Mouse (Mus musculus) embryonic fibroblast, embryonic 13.5 days (primary cell): ENCODE data around the gene Acer1. TPM values are rescaled to one million over a fixed set of nuclear protein-coding genes. Genes with fewer than 3 reads are reported as not detected.

Source experiments
- H3K27ac ChIP-seq: 2 replicates; pipeline ENCODE4 v1.5.1; 2012; ENCODE audit warnings: low read length, control low read depth, inconsistent platforms; ENCODE audit not compliant: insufficient read depth
- H3K4me1 ChIP-seq: 2 replicates; pipeline ENCODE4 v1.6.1; 2011; ENCODE audit warnings: low read length; ENCODE audit not compliant: control insufficient read depth, insufficient read depth
- H3K4me3 ChIP-seq: 2 replicates; pipeline ENCODE4 v1.5.1; 2011; ENCODE audit warnings: mild to moderate bottlenecking, control low read depth, low read length; ENCODE audit not compliant: insufficient read depth
- CTCF ChIP-seq: IDR thresholded peaks from 2 replicates; pipeline ENCODE4 v1.5.1; 2011; ENCODE audit warnings: mild to moderate bottlenecking, control low read depth, low read length, moderate library complexity, borderline replicate concordance; ENCODE audit not compliant: insufficient read depth
- POLR2A ChIP-seq: IDR thresholded peaks from 2 replicates; pipeline ENCODE4 v1.6.1; 2011; ENCODE audit warnings: low read depth, mild to moderate bottlenecking, control low read depth, low read length, moderate library complexity
- polyA plus RNA-seq: library from polyadenylated mRNA; stranded (reverse); fragments of >200 nt; gene quantifications from 2 replicates; pipeline ENCODE4 v1.2.4, GENCODE M21; 2011; ENCODE audit warnings: low read depth; ENCODE audit not compliant: missing spikeins, insufficient read length

Acer1 gene
- polyA plus RNA-seq, 1 experiment = not detected

DNA sequence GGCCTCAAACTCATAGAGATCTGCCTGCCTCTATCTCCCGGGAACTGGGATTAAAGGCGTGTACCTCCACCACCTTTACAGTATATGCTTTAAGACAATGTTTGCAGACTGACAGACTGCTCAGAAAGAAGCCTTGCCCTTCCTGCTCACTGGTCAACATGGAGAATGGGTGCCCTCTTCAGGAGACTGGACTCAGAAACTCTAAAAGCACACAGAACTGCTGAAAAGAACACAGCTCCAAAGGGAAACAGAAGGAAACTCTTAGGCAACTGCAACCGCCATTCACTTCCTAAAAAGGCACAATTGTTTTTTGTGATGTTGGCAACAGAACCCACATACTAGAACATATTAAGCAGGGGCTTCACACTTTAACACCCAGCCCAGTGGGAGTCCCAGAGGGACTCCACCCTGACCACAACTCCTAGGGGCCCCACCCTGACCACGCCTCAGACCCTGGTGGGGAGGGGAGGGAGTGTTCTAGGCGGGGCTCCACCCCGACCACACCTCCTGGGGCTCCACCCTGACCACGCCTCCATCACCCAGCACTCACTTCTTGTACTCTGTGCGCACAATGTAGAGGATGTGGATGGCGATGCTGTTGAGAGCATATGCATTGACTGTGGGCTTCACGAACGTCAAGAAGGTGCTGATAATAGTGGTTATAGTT is 24.0 kb downstream of the Acer1 start:
- H3K4me3 ChIP-seq = no peak overlapping the region
- TF ChIP-seq CTCF = no peak
- TF ChIP-seq POLR2A = no peak
- H3K4me1 ChIP-seq = no peaks in the 10 kb centered on the region; the same call in 1 of the 2 replicates
- H3K27ac ChIP-seq = no peak overlapping the region

DNA sequence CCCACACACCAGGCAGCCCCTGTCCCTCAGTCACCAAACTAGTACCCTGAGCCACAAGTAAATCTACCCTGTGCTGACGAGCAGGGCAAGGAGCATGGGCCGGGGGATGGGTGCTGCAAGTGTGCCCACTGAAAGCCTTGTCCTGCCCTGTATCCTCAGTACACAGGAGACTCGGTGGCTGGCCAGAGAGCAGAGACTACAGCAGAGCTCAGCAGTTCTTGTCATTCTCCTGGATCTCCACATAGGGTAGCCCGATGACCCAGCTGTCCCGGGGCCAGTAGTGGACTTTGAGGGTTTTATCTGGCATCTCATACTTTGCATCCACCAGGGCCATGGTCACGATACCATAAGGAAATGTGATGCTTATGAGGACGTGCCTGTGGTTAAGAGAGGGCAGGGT is 27.1 kb downstream of the Acer1 start:
- no peak overlapping the region for H3K27ac ChIP-seq
- TF ChIP-seq CTCF = no peak
- TF ChIP-seq POLR2A = no peak
- H3K4me3 ChIP-seq = no peak overlapping the region
- no peaks in the 10 kb centered on the region; the same call in 1 of the 2 replicates for H3K4me1 ChIP-seq

DNA sequence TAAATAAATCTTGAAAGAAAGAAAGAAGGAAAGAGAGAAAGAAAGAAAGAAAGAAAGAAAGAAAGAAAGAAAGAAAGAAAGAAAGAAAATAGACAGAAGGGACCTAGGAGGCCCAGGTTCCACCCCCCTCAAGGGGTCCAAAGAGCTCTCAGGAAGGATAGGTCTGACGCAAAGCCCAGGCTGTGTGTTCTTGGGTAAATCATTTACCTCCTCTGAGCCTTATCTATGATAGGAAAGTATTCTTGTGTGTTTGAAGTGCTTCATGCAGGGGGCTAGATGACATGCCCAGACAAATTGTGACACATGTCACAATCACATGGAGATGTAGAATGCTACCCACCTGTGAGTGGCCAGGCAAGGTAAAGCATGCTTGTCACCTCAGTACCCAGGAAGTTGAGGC is 29.3 kb downstream of the Acer1 start:
- Histone ChIP-seq H3K4me3 (no peak overlapping the region), H3K27ac (no peak overlapping the region), H3K4me1 (no peaks in the 10 kb centered on the region)
- TF ChIP-seq POLR2A = no peak
- no peak for TF ChIP-seq CTCF

DNA sequence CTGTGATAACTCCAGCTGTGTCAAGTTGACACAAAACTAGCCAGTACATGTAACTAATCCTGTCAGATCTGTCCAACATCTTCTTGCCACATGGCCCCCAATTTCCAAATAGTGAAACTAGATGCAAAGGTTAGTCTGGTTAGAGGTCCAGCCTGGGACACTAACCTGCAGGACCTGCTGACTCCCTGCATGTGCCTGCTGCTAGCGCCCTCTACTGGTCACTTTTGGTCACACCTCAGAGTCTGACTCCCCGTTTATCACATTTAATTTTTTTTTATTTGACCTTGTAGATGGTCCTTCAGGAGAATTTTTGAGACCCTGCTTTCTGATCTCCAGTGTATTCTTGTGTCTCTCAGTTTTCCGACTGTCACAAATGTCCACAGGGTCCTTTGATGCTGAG is 31.0 kb downstream of the Acer1 start:
- TF ChIP-seq CTCF = peak; percentile 83
- no peak for TF ChIP-seq POLR2A
- H3K4me3 ChIP-seq = no peak overlapping the region
- H3K4me1 ChIP-seq = no peaks in the 10 kb centered on the region
- H3K27ac ChIP-seq = no peak overlapping the region

DNA sequence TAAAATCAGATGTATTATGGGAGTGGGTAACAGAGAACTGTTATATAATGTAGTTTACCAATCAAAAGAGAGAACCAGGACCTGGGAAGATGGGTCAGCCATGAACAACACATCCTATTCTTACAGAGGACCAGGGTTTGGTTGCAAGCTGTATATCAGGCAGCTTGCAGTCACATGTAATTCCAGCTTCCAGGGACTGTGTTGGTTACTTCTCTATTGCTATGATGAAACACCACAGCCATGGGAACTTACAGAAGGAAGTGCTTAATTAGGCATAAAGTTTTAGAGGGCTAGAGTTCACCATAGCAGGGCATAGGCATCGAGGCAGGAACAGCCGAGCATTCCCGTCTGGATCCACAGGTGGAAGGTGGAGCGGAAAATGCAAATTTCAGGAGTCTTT is 43.2 kb downstream of the Acer1 start:
- no peaks in the 10 kb centered on the region for H3K4me1 ChIP-seq
- H3K27ac ChIP-seq = no peak overlapping the region
- no peak for TF ChIP-seq CTCF
- TF ChIP-seq POLR2A = no peak
- H3K4me3 ChIP-seq = no peak overlapping the region

DNA sequence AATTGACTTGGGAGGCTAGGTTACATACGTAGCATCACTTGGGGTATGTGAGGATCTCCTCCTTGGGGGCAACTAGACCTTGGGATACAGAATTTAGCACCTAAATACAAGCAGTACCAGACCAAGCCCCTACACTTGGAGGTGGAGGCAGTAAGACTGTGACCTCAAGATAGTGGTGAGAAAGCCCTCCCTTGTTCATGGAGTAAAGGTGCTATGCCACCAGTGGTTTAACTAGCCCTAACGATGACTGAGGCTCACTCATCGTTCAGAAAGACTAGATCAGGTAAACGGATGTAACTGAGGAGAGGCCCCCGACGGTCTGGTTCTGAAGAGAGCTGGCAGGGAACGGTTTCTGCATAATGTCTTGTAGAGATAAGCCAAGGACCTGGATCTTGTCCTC is 45.2 kb downstream of the Acer1 start:
- Histone ChIP-seq H3K4me3 (no peak overlapping the region), H3K27ac (no peak overlapping the region), H3K4me1 (0 out of 2 replicates have a peak, but pooled peaks cover 2% of the 10 kb centered on the region)
- TF ChIP-seq POLR2A = no peak
- TF ChIP-seq CTCF = no peak

DNA sequence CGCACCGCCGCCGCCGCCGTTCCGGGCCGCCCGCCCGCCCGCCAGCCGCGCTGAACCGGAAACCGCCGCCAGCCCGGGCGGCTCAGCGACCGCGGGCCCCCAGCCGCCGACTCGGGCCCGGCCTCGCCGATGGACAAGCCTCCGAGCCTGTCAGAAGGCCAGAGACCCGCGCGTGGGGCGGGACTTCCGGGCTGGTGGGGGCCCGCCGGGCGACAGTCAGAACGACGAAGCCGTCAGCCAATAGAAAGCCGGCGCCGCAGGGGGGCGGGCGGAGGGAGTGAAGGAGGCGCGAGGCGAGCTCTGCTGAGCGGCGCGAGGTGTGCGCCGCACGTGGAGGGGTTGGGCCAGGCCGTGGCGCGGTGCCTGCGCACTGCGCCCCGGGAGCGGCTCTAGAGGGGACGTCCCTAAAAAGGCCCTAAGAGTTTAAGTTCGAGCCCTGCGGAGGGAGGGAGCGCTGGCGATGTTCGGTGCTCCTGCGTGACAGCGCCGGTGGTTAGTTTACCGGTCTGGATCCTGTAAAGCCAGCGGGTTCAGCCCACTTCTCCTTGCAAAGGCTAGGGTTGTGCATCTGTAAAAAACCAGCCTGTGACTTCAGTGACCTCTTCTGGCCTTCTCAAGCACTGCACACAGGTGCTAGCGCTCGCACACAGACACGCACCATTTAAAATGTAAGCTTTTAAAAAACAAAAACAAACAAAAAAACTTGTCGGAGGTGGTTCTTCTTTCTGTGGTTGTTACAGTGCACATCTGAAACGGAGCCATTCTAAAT is 46.4 kb downstream of the Acer1 start, which contains the start of gene Mllt1:
Mllt1 (minus strand) TSS at position 53 of the 769 bp plus-strand sequence.
- peak within 1 kb of the TSS; percentile 77 for H3K4me3 ChIP-seq
- TF ChIP-seq CTCF (peak; percentile 50; the same call in 1 of the 2 replicates), POLR2A (no peak)
- H3K4me1 ChIP-seq = 0 out of 2 replicates have a peak, but pooled peaks cover 2% of the 10 kb centered on the region
- H3K27ac ChIP-seq = no peak within 1 kb of the TSS

DNA sequence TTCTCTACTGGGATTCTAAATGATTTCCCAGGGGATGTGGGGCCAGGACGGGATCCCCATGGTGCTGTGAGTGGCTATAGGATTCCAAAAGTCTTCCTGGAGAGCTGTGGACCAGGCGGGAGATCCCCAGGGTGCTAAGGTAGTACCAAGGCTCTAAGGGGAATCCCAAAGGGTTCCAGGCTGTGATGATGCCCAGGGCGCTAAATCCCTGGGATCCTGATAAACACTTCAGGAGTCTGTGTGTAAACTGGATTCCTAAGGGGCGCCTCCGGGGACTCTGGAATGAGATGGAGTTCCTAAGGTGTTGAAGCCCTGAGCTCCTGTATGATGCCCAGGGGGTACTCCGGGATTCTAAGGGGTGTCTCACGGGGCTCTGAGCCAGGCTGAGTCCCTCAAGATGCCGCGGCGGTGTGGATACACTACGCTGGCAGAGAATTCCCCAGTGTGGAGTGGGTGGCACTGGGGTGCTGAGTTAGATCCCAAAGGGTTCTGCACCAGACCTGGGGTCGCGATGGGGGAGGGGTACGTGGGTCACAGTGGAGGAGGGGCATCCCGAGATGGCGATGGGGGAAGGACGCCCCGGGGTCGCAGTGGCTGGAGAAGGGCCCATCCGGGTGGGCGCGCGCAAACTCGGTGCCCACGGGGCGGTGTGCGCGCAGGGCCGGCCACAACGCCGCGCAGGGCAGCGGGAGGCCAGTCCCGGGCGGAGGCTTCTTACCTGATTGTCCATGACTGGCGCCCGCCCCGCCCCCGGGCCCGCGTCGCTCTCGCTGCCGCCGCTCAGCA is 47.2 kb downstream of the Acer1 start:
- no peak for TF ChIP-seq POLR2A
- no peak for TF ChIP-seq CTCF
- Histone ChIP-seq H3K4me3 (peak overlapping the region; percentile 77), H3K4me1 (0 out of 2 replicates have a peak, but pooled peaks cover 2% of the 10 kb centered on the region), H3K27ac (no peak overlapping the region)

DNA sequence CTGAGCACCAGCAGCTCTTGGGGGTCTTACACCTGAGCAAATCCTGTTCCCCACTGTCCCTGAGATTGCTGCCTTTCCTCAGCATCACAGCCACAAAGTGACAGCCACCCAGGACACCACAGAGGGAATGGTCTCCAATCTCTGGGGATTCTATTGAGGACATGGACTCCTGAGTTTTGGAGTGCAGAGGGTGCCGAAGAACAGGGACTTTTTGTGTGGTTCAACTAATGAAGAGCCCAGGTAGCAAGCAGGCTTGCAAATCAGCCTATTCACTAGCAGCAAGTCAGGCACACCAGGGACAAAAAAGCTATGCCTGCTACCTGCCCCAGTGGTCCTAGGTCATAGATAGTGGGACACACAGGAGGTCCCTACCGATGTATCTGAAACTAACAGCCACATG is 48.5 kb downstream of the Acer1 start:
- Histone ChIP-seq H3K4me1 (0 out of 2 replicates have a peak, but pooled peaks cover 2% of the 10 kb centered on the region), H3K4me3 (no peak overlapping the region), H3K27ac (no peak overlapping the region)
- TF ChIP-seq POLR2A (no peak), CTCF (no peak)
